Mouse (Mus musculus) gastrocnemius, postnatal 14 days (tissue): ENCODE measurements around the gene Hif3a. TPM values are rescaled to one million over a fixed set of nuclear protein-coding genes. Genes with fewer than 3 reads are reported as not detected.

Source experiments
- DNase-seq: peaks from one replicate; pipeline ENCODE4 v3.0.0; 2021; ENCODE audit warnings: mixed read lengths
- intact Hi-C: fragments of 180-260 bp; cut with DNase I; formaldehyde crosslinking; loops from one replicate; pipeline ENCODE4 v1.15.1; 2025; ENCODE audit warnings: low total_unique reads
- total RNA-seq, 2 experiments: library from RNA; stranded (reverse); gene quantifications; 2 replicates each; pipeline ENCODE4 v1.2.3; 2021

Hif3a gene
- total RNA-seq, 2 experiments from 2014 or later, result 1.6 to 6.0 TPM

- intact Hi-C loops, result no loop called here
- DNase-seq, result peak; percentile 82
Measured at GRCm38 (mm10) chr7:17002375-17003195, 59.6 kb downstream of the Hif3a start.

GRCm38 (mm10) chr7:16999650-17000049 lies 62.6 kb downstream of the Hif3a start:
- DNase-seq, result peak; percentile 80
- intact Hi-C loops, result loop anchor here (2.0 kb wide), 2 partner anchors 49 to 69 kb away; no protein-coding TSS in a partner anchor

- intact Hi-C loops, result no loop called here
Measured at GRCm38 (mm10) chr7:16999233-16999632, 63.0 kb downstream of the Hif3a start.

GRCm38 (mm10) chr7:16995345-16995744 lies 66.9 kb downstream of the Hif3a start:
- intact Hi-C loops, result no loop called here
- DNase-seq, result no peak

More at GRCm38 (mm10) chr7:16999233-16999632, 63.0 kb downstream of the Hif3a start:
- no peak for DNase-seq

- intact Hi-C loops, result no loop called here
- no peak for DNase-seq
Measured at GRCm38 (mm10) chr7:16994400-16994799, 67.8 kb downstream of the Hif3a start.

- DNase-seq, result peak; percentile 89
- intact Hi-C loops, result no loop called here
Measured at GRCm38 (mm10) chr7:16993651-16994399, 68.4 kb downstream of the Hif3a start.

GRCm38 (mm10) chr7:16992451-16992807 lies 69.8 kb downstream of the Hif3a start, which contains the start of gene Ccdc8:
Gene Ccdc8, plus strand, starts transcription at chr7:16992708.
- intact Hi-C loops, result no loop called here
- DNase-seq, result no peak

- no peak for DNase-seq
- intact Hi-C loops, result no loop called here
Measured at GRCm38 (mm10) chr7:16991681-16992450, 70.4 kb downstream of the Hif3a start.

- intact Hi-C loops, result no loop called here
- peak; percentile 32 for DNase-seq
Measured at GRCm38 (mm10) chr7:16990006-16990744, 72.1 kb downstream of the Hif3a start.

- intact Hi-C loops, result no loop called here
- DNase-seq, result peak; percentile 54
Measured at GRCm38 (mm10) chr7:16988405-16988804, 73.8 kb downstream of the Hif3a start.

- no peak for DNase-seq
- intact Hi-C loops, result no loop called here
Measured at GRCm38 (mm10) chr7:16987541-16988149, 74.6 kb downstream of the Hif3a start.

GRCm38 (mm10) chr7:16982859-16983568 lies 79.2 kb downstream of the Hif3a start, which contains the start of gene Gm42372:
Gene Gm42372, plus strand, starts transcription at chr7:16983086.
- intact Hi-C loops, result no loop called here
- peak; percentile 33 for DNase-seq

Other genes starting within 250 kb of the Hif3a start
- gene Strn4, start 246.5 kb downstream of the Hif3a start, total RNA-seq, result 10 to 100 TPM; 22.6 to 29.3 TPM
- gene Fkrp, start 245.7 kb downstream of the Hif3a start, total RNA-seq, result 10 to 100 TPM; 24.2 to 25.8 TPM
- 10 to 100 TPM in 1 of 2 experiments, 1 to 10 TPM in 1; 8.5 to 11.8 TPM for gene Prkd2, start 219.5 kb downstream of the Hif3a start, total RNA-seq
- 1 to 10 TPM; 3.9 to 7.1 TPM for gene Dact3, start 187.1 kb downstream of the Hif3a start, total RNA-seq
- gene Gng8, start 170.6 kb downstream of the Hif3a start, total RNA-seq, result under 1 TPM; 0.47 to 0.66 TPM
- gene Ptgir, start 155.9 kb downstream of the Hif3a start, total RNA-seq, result 1 to 10 TPM; 1.6 to 2.6 TPM
- 100 to 1,000 TPM; 247 to 276 TPM for gene Calm3, start 138.3 kb downstream of the Hif3a start, total RNA-seq
- gene Pnmal2, start 117.7 kb downstream of the Hif3a start, total RNA-seq, result 10 to 100 TPM in 1 of 2 experiments, 1 to 10 TPM in 1; 9.2 to 11.8 TPM
- not detected for gene Pnmal1, start 102.7 kb downstream of the Hif3a start, total RNA-seq
- gene Gm42372, start 79.3 kb downstream of the Hif3a start, total RNA-seq, result under 1 TPM in 1 of 2 experiments, not detected in 1; 0.04 TPM
- gene Ccdc8, start 69.7 kb downstream of the Hif3a start, total RNA-seq, result 1 to 10 TPM; 5.8 to 6.5 TPM
- 10 to 100 TPM; 56.3 to 67.8 TPM for gene Ppp5c, start 34.5 kb downstream of the Hif3a start, total RNA-seq
- under 1 TPM; 0.04 to 0.09 TPM for gene Psg16, start 11.6 kb upstream of the Hif3a start, total RNA-seq
- not detected for gene Ceacam3, start 87.9 kb upstream of the Hif3a start, total RNA-seq
- gene Psg29, start 141.1 kb upstream of the Hif3a start, total RNA-seq, result not detected